Comparison of ENCODE assay signal across 8 mouse cellular contexts in genomic region chr5:111159628-111160321, GRCm38 (mm10).
DNase-seq lines count a peak whose midpoint lies in the region; ATAC-seq lines count a peak whose summit lies in the region.

No protein-coding gene starts in this region.

- H3K4me3 ChIP-seq in forebrain, embryonic 16.5 days (replicated peaks; ENCODE audit: low read length): no peak overlapping the region

- H3K4me2 ChIP-seq in forebrain, embryonic 16.5 days (ENCODE audit: low read length): peak overlapping the region; percentile 14

- H3K9ac ChIP-seq in forebrain, embryonic 16.5 days (replicated peaks; ENCODE audit: low read depth, low read length): peak overlapping the region; percentile 26

- peaks cover 73% of the 10 kb centered on the region for H3K4me1 ChIP-seq in forebrain, embryonic 16.5 days (replicated peaks; ENCODE audit: control insufficient read depth, insufficient read depth, low read length)

- peak; percentile 59 for ATAC-seq in forebrain, embryonic 16.5 days
- peak; percentile 26; the same call in 1 of the 2 replicates for ATAC-seq in megakaryocyte progenitor cell, adult 5-6 weeks (replicated peaks; ENCODE audit: poor library complexity)

- WGBS in forebrain, embryonic 16.5 days: 27% methylated on average over 23 of the region's 23 CpGs

- peak overlapping the region; percentile 70 for H3K27ac ChIP-seq in forebrain, embryonic 16.5 days (ENCODE audit: low read length)

- no peaks in the 10 kb centered on the region for H3K27me3 ChIP-seq in forebrain, embryonic 16.5 days (replicated peaks; ENCODE audit: control insufficient read depth, insufficient read depth, low read length)

- H3K9me3 ChIP-seq in forebrain, embryonic 16.5 days (ENCODE audit: control insufficient read depth, low read length): no peaks in the 10 kb centered on the region

- no peaks in the 10 kb centered on the region for H3K36me3 ChIP-seq in forebrain, embryonic 16.5 days (ENCODE audit: control insufficient read depth, insufficient read depth)

- peak; percentile 73 for DNase-seq in embryo, embryonic 10.5 days (ENCODE audit: low spot score)
- DNase-seq in embryo, embryonic 10 days (ENCODE audit: low spot score): no peak
- DNase-seq in B cell, adult 2 months: peak; percentile 49 to 52
- DNase-seq in urinary bladder, postnatal 25 days (ENCODE audit: low spot score): no peak
- DNase-seq in cerebellum, adult 11 months: no peak
- DNase-seq in cerebellum, postnatal 25 days: no peak

Comparison
In these comparisons a context has a peak if more than half of its experiments do, and no peak if none do; other contexts are left out.
1. DNase-seq: peak in embryo, embryonic 10.5 days (single experiment) and B cell, adult 2 months (2 of 2); none in embryo, embryonic 10 days (single experiment), urinary bladder, postnatal 25 days (single experiment), cerebellum, adult 11 months (single experiment) and cerebellum, postnatal 25 days (0 of 2).